Mouse (Mus musculus) embryonic facial prominence, embryonic 12.5 days (tissue): ENCODE data around the gene Zfp768. TPM values are rescaled to one million over a fixed set of nuclear protein-coding genes. Genes with fewer than 3 reads are reported as not detected.
A peak's percentile ranks its signal among the peaks of the same experiment; 100 is the strongest.
"Not testable (repeated sequence)": the region's sequence is repeated elsewhere in the genome, so short reads cannot be mapped to it uniquely, and the experiment has no call there.

ENCODE experiments used
- ATAC-seq: fragments of 200-750 bp; cut with Nextera tagmentation; 2 replicates; pipeline ENCODE4 v1.8.0; 2017; ENCODE audit not compliant: insufficient number of reproducible peaks, insufficient read depth, low FRiP score, low TSS enrichment
- H3K27ac ChIP-seq: fragments of 300-500 bp; sonication (generic); 2 replicates; pipeline ENCODE4 v1.5.1; 2016; ENCODE audit warnings: mild to moderate bottlenecking
- H3K27me3 ChIP-seq: fragments of 300-500 bp; sonication (generic); 2 replicates; pipeline ENCODE4 v1.6.1; 2016; ENCODE audit warnings: mild to moderate bottlenecking, moderate library complexity
- H3K36me3 ChIP-seq: fragments of 300-500 bp; sonication (generic); 2 replicates; pipeline ENCODE4 v1.6.1; 2016; ENCODE audit warnings: mild to moderate bottlenecking
- H3K4me1 ChIP-seq: fragments of 300-500 bp; sonication (generic); 2 replicates; pipeline ENCODE4 v1.6.1; 2016
- H3K4me2 ChIP-seq: fragments of 300-500 bp; sonication (generic); replicated peaks from 2 replicates; pipeline ENCODE4 v1.6.1; 2016; ENCODE audit warnings: mild to moderate bottlenecking, moderate library complexity
- H3K4me3 ChIP-seq: fragments of 300-500 bp; sonication (generic); 2 replicates; pipeline ENCODE4 v1.5.1; 2016; ENCODE audit warnings: mild to moderate bottlenecking
- H3K9ac ChIP-seq: fragments of 300-500 bp; sonication (generic); 2 replicates; pipeline ENCODE4 v1.6.1; 2016; ENCODE audit warnings: mild to moderate bottlenecking, moderate library complexity
- H3K9me3 ChIP-seq: fragments of 300-500 bp; sonication (generic); 2 replicates; pipeline ENCODE4 v1.6.1; 2016; ENCODE audit warnings: mild to moderate bottlenecking, moderate library complexity
- WGBS: fragments of 180-500 bp; shearing (Covaris S2); methylation state at CpG from one replicate; pipeline ENCODE4 v1.1.7; 2016; 5-methylcytosine and 5-hydroxymethylcytosine counted together
- polyA plus RNA-seq: library from polyadenylated mRNA; unstranded; fragments of >200 nt; fragmentation: Nextera tagmentation; extraction: Ambion mirVana; gene quantifications from 2 replicates; pipeline ENCODE4 v1.2.1, GENCODE M21; 2016

The Zfp768 gene
- polyA plus RNA-seq, 1 experiment from 2014 or later, result 22.3 TPM

GRCm38 (mm10) chr7:127375271-127376245 is 30.2 kb upstream of the Zfp768 start, which contains the start of gene Zfp747:
Zfp747 (minus strand) TSS chr7:127376050.
- not testable (repeated sequence) for H3K4me1 ChIP-seq
- H3K27ac ChIP-seq, result peak within 1 kb of the TSS; percentile 50; the same call in 1 of the 2 replicates

GRCm38 (mm10) chr7:127371870-127372269 is 26.5 kb upstream of the Zfp768 start:
- peaks cover 15% of the 10 kb centered on the region for H3K36me3 ChIP-seq
- H3K9ac ChIP-seq, H3K27ac ChIP-seq, H3K27me3 ChIP-seq, H3K9me3 ChIP-seq, ATAC-seq, H3K4me2 ChIP-seq, H3K4me1 ChIP-seq, H3K4me3 ChIP-seq: not testable (repeated sequence)
- 72% methylated on average over 3 of the region's 3 CpGs for WGBS

More at GRCm38 (mm10) chr7:127375271-127376245, 30.2 kb upstream of the Zfp768 start, which contains the start of gene Zfp747:
- Histone ChIP-seq H3K9ac (peak within 1 kb of the TSS; percentile 74), H3K4me3 (peak within 1 kb of the TSS; percentile 70), H3K4me2 (peak within 1 kb of the TSS; percentile 65), H3K36me3 (peaks cover 15% of the 10 kb centered on the region)
- not testable (repeated sequence) for H3K27me3 ChIP-seq, H3K9me3 ChIP-seq
- WGBS, result 2% methylated on average over 49 of the region's 49 CpGs
- peak; percentile 89 for ATAC-seq

- Histone ChIP-seq H3K36me3 (peaks cover 15% of the 10 kb centered on the region), H3K27me3 (no peaks in the 10 kb centered on the region)
Observed at GRCm38 (mm10) chr7:127371213-127371612, 25.8 kb upstream of the Zfp768 start.

GRCm38 (mm10) chr7:127366249-127366648 is 20.9 kb upstream of the Zfp768 start:
- 0 out of 2 replicates have a peak, but pooled peaks cover 2% of the 10 kb centered on the region for H3K36me3 ChIP-seq
- no peaks in the 10 kb centered on the region; the same call in 1 of the 2 replicates for H3K4me1 ChIP-seq
- H3K4me2 ChIP-seq, result no peak overlapping the region
- no peak for ATAC-seq
- no peak overlapping the region for H3K9ac ChIP-seq
- WGBS, result 88% methylated on average over 3 of the region's 3 CpGs
- no peaks in the 10 kb centered on the region for H3K9me3 ChIP-seq
- H3K27ac ChIP-seq, result no peak overlapping the region
- peaks cover 18% of the 10 kb centered on the region for H3K27me3 ChIP-seq
- H3K4me3 ChIP-seq, result no peak overlapping the region

More at GRCm38 (mm10) chr7:127371213-127371612, 25.8 kb upstream of the Zfp768 start:
- H3K4me1 ChIP-seq, result no peaks in the 10 kb centered on the region
- H3K4me3 ChIP-seq, result no peak overlapping the region
- no peak overlapping the region for H3K27ac ChIP-seq
- no peak for ATAC-seq
- no peak overlapping the region for H3K9ac ChIP-seq
- H3K9me3 ChIP-seq, result no peaks in the 10 kb centered on the region
- no peak overlapping the region for H3K4me2 ChIP-seq
- WGBS, result 79% methylated on average over 2 of the region's 2 CpGs

GRCm38 (mm10) chr7:127364166-127364565 is 18.8 kb upstream of the Zfp768 start:
- Histone ChIP-seq H3K4me1 (no peaks in the 10 kb centered on the region; the same call in 1 of the 2 replicates), H3K4me3 (peak overlapping the region; percentile 37; the same call in 1 of the 2 replicates), H3K9ac (peak overlapping the region; percentile 51), H3K27me3 (peaks cover 25% of the 10 kb centered on the region), H3K4me2 (peak overlapping the region; percentile 70), H3K36me3 (no peaks in the 10 kb centered on the region), H3K9me3 (no peaks in the 10 kb centered on the region), H3K27ac (no peak overlapping the region)
- 55% methylated on average over 4 of the region's 4 CpGs for WGBS
- ATAC-seq, result no peak

- under 1% methylated on average over 24 of the region's 24 CpGs for WGBS
- no peak for ATAC-seq
- Histone ChIP-seq H3K27me3 (peaks cover 25% of the 10 kb centered on the region), H3K4me1 (no peaks in the 10 kb centered on the region; the same call in 1 of the 2 replicates), H3K27ac (no peak overlapping the region), H3K36me3 (no peaks in the 10 kb centered on the region), H3K9me3 (no peaks in the 10 kb centered on the region), H3K4me3 (peak overlapping the region; percentile 37), H3K9ac (peak overlapping the region; percentile 51), H3K4me2 (peak overlapping the region; percentile 70)
Observed at GRCm38 (mm10) chr7:127363475-127363921, 18.1 kb upstream of the Zfp768 start.

GRCm38 (mm10) chr7:127362418-127362817 is 17.0 kb upstream of the Zfp768 start:
- H3K4me2 ChIP-seq, result peak overlapping the region; percentile 25; the same call in 1 of the 2 replicates
- not testable (repeated sequence) for H3K9ac ChIP-seq, H3K27ac ChIP-seq, H3K36me3 ChIP-seq, ATAC-seq, H3K4me1 ChIP-seq, H3K9me3 ChIP-seq
- H3K27me3 ChIP-seq, result peaks cover 25% of the 10 kb centered on the region
- 0 out of 2 replicates have a peak overlapping the region, but pooled peaks have one; percentile 17 for H3K4me3 ChIP-seq
- 26% methylated on average over 13 of the region's 13 CpGs for WGBS

- no peaks in the 10 kb centered on the region for H3K9me3 ChIP-seq
- no peak overlapping the region for H3K4me3 ChIP-seq
- H3K36me3 ChIP-seq, result no peaks in the 10 kb centered on the region
- H3K27me3 ChIP-seq, result peaks cover 25% of the 10 kb centered on the region
- H3K4me2 ChIP-seq, result no peak overlapping the region
- no peaks in the 10 kb centered on the region; the same call in 1 of the 2 replicates for H3K4me1 ChIP-seq
- ATAC-seq, result no peak
- 49% methylated on average over 13 of the region's 13 CpGs for WGBS
- no peak overlapping the region for H3K27ac ChIP-seq
- no peak overlapping the region for H3K9ac ChIP-seq
Observed at GRCm38 (mm10) chr7:127361449-127361848, 16.1 kb upstream of the Zfp768 start.

GRCm38 (mm10) chr7:127360265-127360664 is 14.9 kb upstream of the Zfp768 start:
- no peak for ATAC-seq
- no peak overlapping the region for H3K4me3 ChIP-seq
- no peaks in the 10 kb centered on the region for H3K36me3 ChIP-seq
- no peak overlapping the region for H3K4me2 ChIP-seq
- no peaks in the 10 kb centered on the region; the same call in 1 of the 2 replicates for H3K4me1 ChIP-seq
- H3K27ac ChIP-seq, result no peak overlapping the region
- no peak overlapping the region for H3K9ac ChIP-seq
- peaks cover 25% of the 10 kb centered on the region for H3K27me3 ChIP-seq
- no peaks in the 10 kb centered on the region for H3K9me3 ChIP-seq
- 79% methylated on average over 4 of the region's 4 CpGs for WGBS

GRCm38 (mm10) chr7:127358472-127358871 is 13.1 kb upstream of the Zfp768 start:
- H3K9ac ChIP-seq, result no peak overlapping the region
- H3K4me1 ChIP-seq, result no peaks in the 10 kb centered on the region; the same call in 1 of the 2 replicates
- 66% methylated on average over 4 of the region's 4 CpGs for WGBS
- no peak overlapping the region for H3K4me3 ChIP-seq
- no peak overlapping the region for H3K4me2 ChIP-seq
- no peak overlapping the region for H3K27ac ChIP-seq
- no peaks in the 10 kb centered on the region for H3K9me3 ChIP-seq
- H3K27me3 ChIP-seq, result peaks cover 15% of the 10 kb centered on the region
- no peaks in the 10 kb centered on the region for H3K36me3 ChIP-seq
- ATAC-seq, result no peak

- Histone ChIP-seq H3K27ac (no peak overlapping the region), H3K27me3 (peaks cover 12% of the 10 kb centered on the region), H3K4me1 (no peaks in the 10 kb centered on the region), H3K9ac (no peak overlapping the region), H3K4me3 (no peak overlapping the region), H3K4me2 (no peak overlapping the region), H3K9me3 (no peaks in the 10 kb centered on the region), H3K36me3 (no peaks in the 10 kb centered on the region)
- no peak for ATAC-seq
- WGBS, result 67% methylated on average over 2 of the region's 2 CpGs
Observed at GRCm38 (mm10) chr7:127357871-127358270, 12.5 kb upstream of the Zfp768 start.
